Mouse (Mus musculus): ENCODE measurements around the gene Myadml2.

GRCm38 (mm10) chr11:120613976-120614375, 34.0 kb downstream of the Myadml2 start:
- TF ChIP-seq TCF3 (IDR thresholded peaks at IDR 0.05; ENCODE audit: insufficient read length, low read depth) (no peak), MYOD1 (IDR thresholded peaks at IDR 0.05; ENCODE audit: control insufficient read depth in 1 of 3, insufficient read length in 2 of 3, low read depth in 2 of 3) (no peak)
